Mouse (Mus musculus): Measurements from ENCODE around the gene Gm11569.
"Not testable (repeated sequence)": the region's sequence is repeated elsewhere in the genome, so short reads cannot be mapped to it uniquely, and the experiment has no call there.

Gm11569 gene

GRCm38 (mm10) chr11:99798832-99799231 is at the start of gene Gm11569:
Gene Gm11569, minus strand, starts transcription at chr11:99798932.
- not testable (repeated sequence) for DNase-seq (ENCODE audit: low read depth, low spot score)

- no peak for DNase-seq (ENCODE audit: low read depth, low spot score)
Observed at GRCm38 (mm10) chr11:99846746-99847145, 48.0 kb upstream of the Gm11569 start.

DNA sequence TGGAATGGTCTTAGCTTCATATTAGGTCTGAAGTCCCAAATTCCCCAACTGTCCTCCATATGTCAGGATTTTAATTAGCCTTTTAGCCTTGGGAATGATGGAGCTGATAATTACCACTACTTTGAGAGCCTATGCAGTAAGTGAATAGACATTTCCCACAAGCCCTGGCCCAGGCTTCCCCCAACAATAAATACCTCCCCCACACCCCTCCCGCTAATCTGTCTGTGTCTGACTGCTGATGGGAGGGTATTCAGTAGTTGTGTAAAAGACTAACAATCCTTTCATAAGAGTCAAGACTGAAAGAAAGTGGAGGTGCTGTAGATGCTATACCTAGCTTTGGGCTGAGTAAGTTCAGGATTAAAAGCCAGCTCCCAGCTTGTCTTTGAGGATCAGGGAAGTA is 43.5 kb upstream of the Gm11569 start:
- no peak for DNase-seq (ENCODE audit: low read depth, low spot score)

GRCm38 (mm10) chr11:99837966-99838365 is 39.2 kb upstream of the Gm11569 start, which contains the start of gene 2300003K06Rik:
Gene 2300003K06Rik, minus strand, starts transcription at chr11:99838066.
- no peak for DNase-seq (ENCODE audit: low read depth, low spot score)

DNA sequence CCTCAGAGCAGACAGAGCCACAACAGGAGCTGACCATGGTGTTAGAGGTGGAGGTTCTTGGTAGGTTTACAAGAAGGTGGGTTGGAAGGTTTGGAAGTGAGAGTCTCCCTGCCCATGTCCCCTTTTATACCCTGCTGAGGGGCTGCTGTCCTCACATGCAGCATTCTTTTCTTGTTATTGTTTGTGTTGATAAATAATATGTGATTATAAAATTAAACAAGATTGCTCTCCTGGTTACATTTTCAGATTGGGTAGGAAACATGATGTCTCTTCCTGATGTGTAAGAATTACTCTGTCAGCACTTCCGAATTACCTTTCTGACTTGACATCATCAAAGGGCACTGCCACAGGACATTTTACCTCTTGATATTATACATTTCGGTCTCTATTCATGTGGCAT is 16.8 kb upstream of the Gm11569 start, which contains the start of gene Gm11564:
TSS of gene Gm11564 (minus strand) at position 101 of the 400 bp plus-strand sequence.
- DNase-seq (ENCODE audit: low read depth, low spot score) = not testable (repeated sequence)

- not testable (repeated sequence) for DNase-seq (ENCODE audit: low read depth, low spot score)
Observed at GRCm38 (mm10) chr11:99809792-99810191, 11.1 kb upstream of the Gm11569 start, which contains the start of gene Krtap4-13. Gene Krtap4-13, minus strand, starts transcription at chr11:99809892.

- not testable (repeated sequence) for DNase-seq (ENCODE audit: low read depth, low spot score)
Observed at GRCm38 (mm10) chr11:99804346-99804745, 5.6 kb upstream of the Gm11569 start, which contains the start of gene Gm11554. Gene Gm11554, minus strand, starts transcription at chr11:99804446.

DNA sequence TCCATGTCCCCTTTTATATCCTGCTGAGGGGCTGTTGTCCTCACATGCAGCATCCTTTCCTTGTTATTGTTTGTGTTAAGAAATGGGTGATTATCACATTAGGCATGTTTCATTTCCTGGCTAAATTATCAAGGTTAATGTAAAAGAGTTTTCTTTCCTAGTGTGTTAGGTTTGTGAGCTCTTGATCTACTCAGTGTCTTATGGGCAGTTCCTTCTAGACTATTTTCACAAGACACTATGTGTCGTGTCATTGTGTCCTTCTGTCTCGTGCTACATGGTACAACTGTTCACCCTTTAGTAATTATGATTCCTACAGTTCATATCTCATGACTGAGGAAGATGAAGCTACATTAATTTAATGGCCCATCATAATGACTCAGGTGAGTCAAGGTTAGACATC is 5.4 kb downstream of the Gm11569 start, which contains the start of gene Gm11596:
TSS of gene Gm11596 (minus strand) at position 101 of the 400 bp plus-strand sequence.
- no peak for DNase-seq (ENCODE audit: low read depth, low spot score)

DNA sequence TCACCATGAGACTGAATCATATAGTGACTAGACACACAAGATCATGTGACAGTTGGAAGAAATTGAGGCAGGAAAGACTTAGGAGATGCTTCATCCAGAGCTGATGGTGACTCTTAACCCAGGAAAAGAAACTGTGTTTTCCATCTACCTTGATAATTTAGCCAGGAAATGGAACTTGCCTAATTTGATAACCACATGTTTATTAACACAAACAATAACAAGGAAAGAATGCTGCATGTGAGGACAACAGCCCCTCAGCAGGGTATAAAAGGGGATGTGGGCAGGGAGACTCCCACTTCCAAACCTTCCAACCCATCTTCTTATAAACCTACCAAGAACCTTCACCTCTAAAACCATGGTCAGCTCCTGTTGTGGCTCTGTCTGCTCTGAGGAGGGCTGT is 13.8 kb downstream of the Gm11569 start, which contains the start of gene Krtap4-9:
TSS of gene Krtap4-9 (plus strand) at position 301 of the 400 bp plus-strand sequence.
- DNase-seq (ENCODE audit: low read depth, low spot score) = not testable (repeated sequence)

DNA sequence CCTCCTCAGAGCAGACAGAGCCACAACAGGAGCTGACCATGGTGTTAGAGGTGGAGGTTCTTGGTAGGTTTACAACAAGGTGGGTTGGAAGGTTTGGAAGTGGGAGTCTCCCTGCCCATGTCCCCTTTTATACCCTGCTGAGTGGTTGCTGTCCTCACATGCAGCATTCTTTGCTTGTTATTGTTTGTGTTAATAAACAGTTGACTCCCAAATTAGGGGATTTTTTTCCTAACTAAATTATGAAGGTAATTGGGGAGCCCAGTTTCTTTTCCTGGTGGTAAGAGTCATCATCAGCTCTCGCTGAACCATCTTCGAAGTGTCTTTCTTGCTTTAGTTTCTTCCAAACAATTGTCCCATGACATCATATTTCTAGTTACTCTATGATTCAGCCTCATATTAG is 18.1 kb downstream of the Gm11569 start, which contains the start of gene Krtap4-8:
TSS of gene Krtap4-8 (minus strand) at position 101 of the 400 bp plus-strand sequence.
- DNase-seq (ENCODE audit: low read depth, low spot score) = no peak

DNA sequence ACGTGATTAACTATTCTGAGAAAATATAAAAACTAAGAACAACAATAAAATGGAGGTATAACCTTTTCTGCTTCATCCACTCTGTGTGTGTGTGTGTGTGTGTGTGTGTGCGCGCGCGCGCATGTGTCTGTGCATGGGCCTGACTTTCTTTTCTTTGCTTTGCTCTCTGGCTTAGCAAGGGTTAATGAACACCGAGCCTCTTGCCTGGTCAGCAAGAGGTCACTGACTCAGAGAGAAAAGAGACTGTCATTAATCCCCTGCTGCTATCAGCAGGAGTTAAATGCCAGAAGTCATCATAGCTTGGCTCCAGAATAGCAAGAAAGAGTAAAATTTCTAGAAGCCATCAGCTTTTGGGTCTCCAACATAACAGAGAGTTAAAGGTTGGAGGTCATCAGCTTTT is 20.3 kb downstream of the Gm11569 start:
- DNase-seq (ENCODE audit: low read depth, low spot score) = no peak

DNA sequence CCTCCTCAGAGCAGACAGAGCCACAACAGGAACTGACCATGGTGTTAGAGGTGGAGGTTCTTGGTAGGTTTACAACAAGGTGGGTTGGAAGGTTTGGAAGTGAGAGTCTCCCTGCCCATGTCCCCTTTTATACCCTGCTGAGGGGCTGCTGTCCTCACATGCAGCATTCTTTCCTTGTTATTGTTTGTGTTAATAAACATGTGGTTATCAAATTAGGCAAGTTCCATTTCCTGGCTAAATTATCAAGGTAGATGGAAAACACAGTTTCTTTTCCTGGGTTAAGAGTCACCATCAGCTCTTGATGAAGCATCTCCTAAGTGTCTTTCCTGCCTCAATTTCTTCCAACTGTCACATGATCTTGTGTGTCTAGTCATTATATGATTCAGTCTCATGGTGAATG is 25.9 kb downstream of the Gm11569 start, which contains the start of gene Gm11595:
TSS of gene Gm11595 (minus strand) at position 101 of the 400 bp plus-strand sequence.
- DNase-seq (ENCODE audit: low read depth, low spot score) = not testable (repeated sequence)

GRCm38 (mm10) chr11:99768410-99768809 is 30.3 kb downstream of the Gm11569 start:
- no peak for DNase-seq (ENCODE audit: low read depth, low spot score)

GRCm38 (mm10) chr11:99758877-99759276 is 39.9 kb downstream of the Gm11569 start:
- DNase-seq (ENCODE audit: low read depth, low spot score) = no peak
